Mouse (Mus musculus) midbrain, postnatal 0 days (tissue): ENCODE results near the gene Zbtb7a. TPM values are rescaled to one million over a fixed set of nuclear protein-coding genes. Genes with fewer than 3 reads are reported as not detected.
A peak's percentile ranks its signal among the peaks of the same experiment; 100 is the strongest.

Experiments used
- ATAC-seq: fragments of 200-750 bp; cut with Nextera tagmentation; 2 replicates; pipeline ENCODE4 v1.8.0; 2017; ENCODE audit warnings: moderate number of reproducible peaks, mild to moderate bottlenecking, moderate TSS enrichment, moderate library complexity; ENCODE audit not compliant: low FRiP score
- DNase-seq: peaks from one replicate; pipeline ENCODE4 v3.0.0-alpha.2; 2015; ENCODE audit warnings: low spot score
- H3K27ac ChIP-seq: fragments of 300-500 bp; sonication (generic); 2 replicates; pipeline ENCODE4 v1.5.1; 2014; ENCODE audit warnings: low read depth, mild to moderate bottlenecking, low read length, mixed read lengths
- H3K27me3 ChIP-seq: fragments of 300-500 bp; sonication (generic); 2 replicates; pipeline ENCODE4 v1.6.1; 2014; ENCODE audit warnings: low read length, control low read depth, mixed read lengths; ENCODE audit not compliant: insufficient read depth
- H3K36me3 ChIP-seq: fragments of 300-500 bp; sonication (generic); 2 replicates; pipeline ENCODE4 v1.6.1; 2014; ENCODE audit warnings: low read length, control low read depth, mixed read lengths; ENCODE audit not compliant: insufficient read depth
- H3K4me1 ChIP-seq: fragments of 300-500 bp; sonication (generic); 2 replicates; pipeline ENCODE4 v1.6.1; 2014; ENCODE audit warnings: mild to moderate bottlenecking, control low read depth, antibody characterized with exemption, low read length, mixed read lengths; ENCODE audit not compliant: insufficient read depth
- H3K4me2 ChIP-seq: fragments of 300-500 bp; sonication (generic); 2 replicates; pipeline ENCODE4 v1.6.1; 2014; ENCODE audit warnings: low read depth, mild to moderate bottlenecking, low read length, mixed read lengths; ENCODE audit not compliant: poor library complexity, severe bottlenecking
- H3K4me3 ChIP-seq: fragments of 300-500 bp; sonication (generic); 2 replicates; pipeline ENCODE4 v1.5.1; 2014; ENCODE audit warnings: low read depth, mild to moderate bottlenecking, low read length, moderate library complexity
- H3K9ac ChIP-seq: fragments of 300-500 bp; sonication (generic); replicated peaks from 2 replicates; pipeline ENCODE4 v1.6.1; 2014; ENCODE audit warnings: mild to moderate bottlenecking, low read length, moderate library complexity, mixed read lengths; ENCODE audit not compliant: poor library complexity, severe bottlenecking
- H3K9me3 ChIP-seq: fragments of 300-500 bp; sonication (generic); 2 replicates; pipeline ENCODE4 v1.6.1; 2016; ENCODE audit warnings: low read length, control low read depth
- CTCF ChIP-seq: IDR thresholded peaks from 2 replicates; pipeline ENCODE4 v1.5.1; 2016; ENCODE audit warnings: antibody characterized with exemption, mild to moderate bottlenecking
- WGBS: fragments of 180-500 bp; shearing (Covaris S2); extraction: QIAGEN DNeasy Blood & Tissue Kit; methylation state at CpG from one replicate; pipeline ENCODE4 v1.1.7; 2014; 5-methylcytosine and 5-hydroxymethylcytosine counted together
- polyA plus RNA-seq: library from polyadenylated mRNA; unstranded; fragments of >200 nt; fragmentation: Nextera tagmentation; extraction: Ambion mirVana; gene quantifications from 2 replicates; pipeline ENCODE4 v1.2.1, GENCODE M21; 2015
- total RNA-seq: library from RNA; depleted of rRNA; stranded (reverse); fragments of >200 nt; gene quantifications from 2 replicates; pipeline ENCODE4 v1.2.3, GENCODE M21; 2014

The Zbtb7a gene
- total and polyA plus RNA-seq, 2 experiments from 2014 or later: 18.0 to 29.5 TPM

GRCm38 (mm10) chr10:81144667-81145066 is 9.6 kb downstream of the Zbtb7a start:
- H3K36me3 ChIP-seq: peaks cover 56% of the 10 kb centered on the region

GRCm38 (mm10) chr10:81145307-81145706 is 10.3 kb downstream of the Zbtb7a start:
- H3K4me2 ChIP-seq: no peak overlapping the region
- no peak overlapping the region for H3K27ac ChIP-seq
- H3K9me3 ChIP-seq: no peaks in the 10 kb centered on the region
- no peak overlapping the region for H3K9ac ChIP-seq
- H3K36me3 ChIP-seq: peaks cover 61% of the 10 kb centered on the region
- WGBS: 93% methylated on average over 6 of the region's 6 CpGs
- no peak for TF ChIP-seq CTCF
- no peak for ATAC-seq
- H3K4me1 ChIP-seq: peaks cover 4% of the 10 kb centered on the region; the same call in 1 of the 2 replicates
- H3K27me3 ChIP-seq: no peaks in the 10 kb centered on the region
- DNase-seq: no peak
- H3K4me3 ChIP-seq: no peak overlapping the region

More at GRCm38 (mm10) chr10:81144667-81145066, 9.6 kb downstream of the Zbtb7a start:
- no peak for ATAC-seq
- no peak overlapping the region for H3K4me3 ChIP-seq
- H3K27ac ChIP-seq: no peak overlapping the region
- no peak for DNase-seq
- no peak overlapping the region for H3K4me2 ChIP-seq
- no peaks in the 10 kb centered on the region for H3K9me3 ChIP-seq
- H3K4me1 ChIP-seq: peaks cover 4% of the 10 kb centered on the region; the same call in 1 of the 2 replicates
- TF ChIP-seq CTCF: no peak
- H3K9ac ChIP-seq: no peak overlapping the region
- 92% methylated on average over 20 of the region's 27 CpGs for WGBS
- no peaks in the 10 kb centered on the region for H3K27me3 ChIP-seq

- Histone ChIP-seq H3K9ac (no peak overlapping the region), H3K4me2 (no peak overlapping the region), H3K4me1 (peaks cover 3% of the 10 kb centered on the region; the same call in 1 of the 2 replicates), H3K27me3 (no peaks in the 10 kb centered on the region), H3K36me3 (peaks cover 61% of the 10 kb centered on the region), H3K27ac (no peak overlapping the region), H3K9me3 (no peaks in the 10 kb centered on the region), H3K4me3 (no peak overlapping the region)
- ATAC-seq (no peak), DNase-seq (no peak)
- TF ChIP-seq CTCF: no peak
- WGBS: 84% methylated on average over 7 of the region's 7 CpGs
Observed at GRCm38 (mm10) chr10:81145778-81146177, 10.8 kb downstream of the Zbtb7a start.

GRCm38 (mm10) chr10:81146296-81146695 is 11.3 kb downstream of the Zbtb7a start:
- ATAC-seq (no peak), DNase-seq (no peak)
- no peaks in the 10 kb centered on the region for H3K4me1 ChIP-seq
- no peak overlapping the region for H3K4me3 ChIP-seq
- H3K4me2 ChIP-seq: no peak overlapping the region
- no peak overlapping the region for H3K27ac ChIP-seq
- no peaks in the 10 kb centered on the region for H3K27me3 ChIP-seq
- no peaks in the 10 kb centered on the region for H3K9me3 ChIP-seq
- TF ChIP-seq CTCF: no peak
- peaks cover 61% of the 10 kb centered on the region for H3K36me3 ChIP-seq
- 87% methylated on average over 4 of the region's 4 CpGs for WGBS
- H3K9ac ChIP-seq: no peak overlapping the region

GRCm38 (mm10) chr10:81151261-81151660 is 16.2 kb downstream of the Zbtb7a start:
- no peak for DNase-seq
- WGBS: 74% methylated on average over 6 of the region's 6 CpGs
- no peak overlapping the region for H3K27ac ChIP-seq
- peaks cover 80% of the 10 kb centered on the region for H3K36me3 ChIP-seq
- H3K4me3 ChIP-seq: no peak overlapping the region
- H3K4me1 ChIP-seq: no peaks in the 10 kb centered on the region
- no peaks in the 10 kb centered on the region for H3K27me3 ChIP-seq
- H3K9me3 ChIP-seq: no peaks in the 10 kb centered on the region
- ATAC-seq: no peak
- no peak overlapping the region for H3K9ac ChIP-seq
- no peak overlapping the region for H3K4me2 ChIP-seq
- TF ChIP-seq CTCF: no peak

- 80% methylated on average over 12 of the region's 12 CpGs for WGBS
- H3K9me3 ChIP-seq: no peaks in the 10 kb centered on the region
- no peak for TF ChIP-seq CTCF
- H3K36me3 ChIP-seq: peaks cover 80% of the 10 kb centered on the region
- no peak for DNase-seq
- no peaks in the 10 kb centered on the region for H3K4me1 ChIP-seq
- ATAC-seq: no peak
- H3K4me2 ChIP-seq: no peak overlapping the region
- H3K9ac ChIP-seq: 0 out of 2 replicates have a peak overlapping the region, but pooled peaks have one; percentile 24
- no peak overlapping the region for H3K4me3 ChIP-seq
- no peak overlapping the region for H3K27ac ChIP-seq
- no peaks in the 10 kb centered on the region for H3K27me3 ChIP-seq
Observed at GRCm38 (mm10) chr10:81152609-81153008, 17.6 kb downstream of the Zbtb7a start.
